Mouse (Mus musculus): ENCODE results near the gene Scn4b. TPM values are rescaled to one million over a fixed set of nuclear protein-coding genes. Genes with fewer than 3 reads are reported as not detected.

Gene Scn4b
- total RNA-seq, 2 experiments from 2014 or later: not detected

- no peak for ATAC-seq (replicated peaks; ENCODE audit: low FRiP score, poor library complexity, severe bottlenecking)
Measured at GRCm38 (mm10) chr9:45122209-45122761, 15.9 kb upstream of the Scn4b start.

GRCm38 (mm10) chr9:45125211-45125610 is 13.0 kb upstream of the Scn4b start:
- no peak for ATAC-seq (replicated peaks; ENCODE audit: low FRiP score, poor library complexity, severe bottlenecking)

DNA sequence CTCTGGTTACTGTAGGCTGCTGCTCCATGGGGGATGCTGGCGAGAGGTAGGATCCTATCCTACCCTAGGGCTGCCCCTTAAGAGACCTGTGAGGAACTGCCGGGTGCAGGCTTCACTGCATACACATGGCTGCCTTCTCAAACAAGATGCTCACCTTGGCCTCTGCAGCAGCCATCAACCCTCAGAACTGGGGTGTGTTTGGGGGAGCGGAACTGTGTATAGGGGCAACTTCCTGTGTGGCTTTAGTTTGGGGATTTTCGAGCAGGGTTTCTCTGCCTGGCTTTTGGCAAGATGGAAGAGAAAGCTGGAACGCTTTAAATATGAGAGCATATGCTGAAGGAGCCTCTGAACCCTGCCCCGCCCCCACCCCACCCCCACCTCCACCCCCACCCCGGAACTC is 11.3 kb upstream of the Scn4b start:
- no peak for ATAC-seq (replicated peaks; ENCODE audit: low FRiP score, poor library complexity, severe bottlenecking)

DNA sequence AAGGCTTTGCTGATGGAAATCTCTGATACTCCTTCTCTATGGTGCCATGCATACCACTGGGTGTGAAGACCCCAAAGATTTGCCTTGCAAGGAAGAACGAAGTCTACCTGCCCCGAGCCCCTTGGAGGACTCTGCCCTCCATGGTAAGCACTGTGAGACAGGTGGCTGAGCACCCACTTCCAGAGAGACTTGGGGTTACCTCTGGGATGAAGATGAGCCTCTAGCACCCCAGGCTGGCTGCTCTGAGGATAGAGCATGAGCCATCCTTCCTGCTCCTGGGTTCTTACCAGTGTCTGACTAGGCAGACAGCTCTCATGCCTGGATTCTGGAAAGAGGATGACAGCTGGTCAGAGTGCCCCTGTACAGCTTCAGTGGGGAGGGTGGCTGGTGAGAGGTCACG is 8.1 kb upstream of the Scn4b start:
- no peak for ATAC-seq (replicated peaks; ENCODE audit: low FRiP score, poor library complexity, severe bottlenecking)

- no peak for ATAC-seq (replicated peaks; ENCODE audit: low FRiP score, poor library complexity, severe bottlenecking)
Measured at GRCm38 (mm10) chr9:45133484-45134310, 4.5 kb upstream of the Scn4b start.

GRCm38 (mm10) chr9:45136442-45137169 is 1.6 kb upstream of the Scn4b start:
- ATAC-seq (replicated peaks; ENCODE audit: low FRiP score, poor library complexity, severe bottlenecking): no peak

- no peak for ATAC-seq (replicated peaks; ENCODE audit: low FRiP score, poor library complexity, severe bottlenecking)
Measured at GRCm38 (mm10) chr9:45139082-45139481, 887 bp downstream of the Scn4b start.

DNA sequence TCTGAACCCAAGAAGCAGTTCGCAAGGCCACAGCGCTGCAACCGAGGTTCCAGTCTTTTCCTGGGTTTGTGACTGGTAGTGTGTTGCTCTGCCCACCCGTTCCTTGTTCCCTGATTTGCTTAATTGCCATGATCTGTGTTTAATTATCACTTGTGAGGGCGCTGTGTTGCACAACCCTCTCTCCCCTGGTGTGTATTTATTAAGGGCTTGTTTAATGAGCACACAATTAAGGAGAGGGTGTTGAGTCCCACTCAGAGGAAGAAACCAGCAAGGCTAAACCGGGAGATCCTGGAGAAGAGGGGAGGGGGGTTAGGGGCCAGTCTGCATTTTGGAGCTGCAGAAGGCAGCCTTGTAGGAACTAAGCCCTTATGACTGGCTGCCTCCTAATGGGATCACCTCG is 2.8 kb downstream of the Scn4b start:
- ATAC-seq (replicated peaks; ENCODE audit: low FRiP score, poor library complexity, severe bottlenecking): no peak

- ATAC-seq (replicated peaks; ENCODE audit: low FRiP score, poor library complexity, severe bottlenecking): no peak
Measured at GRCm38 (mm10) chr9:45142686-45143085, 4.5 kb downstream of the Scn4b start.

GRCm38 (mm10) chr9:45145533-45146266 is 7.5 kb downstream of the Scn4b start:
- no peak for ATAC-seq (replicated peaks; ENCODE audit: low FRiP score, poor library complexity, severe bottlenecking)

GRCm38 (mm10) chr9:45146267-45146597 is 8.0 kb downstream of the Scn4b start:
- ATAC-seq (replicated peaks; ENCODE audit: low FRiP score, poor library complexity, severe bottlenecking): no peak

DNA sequence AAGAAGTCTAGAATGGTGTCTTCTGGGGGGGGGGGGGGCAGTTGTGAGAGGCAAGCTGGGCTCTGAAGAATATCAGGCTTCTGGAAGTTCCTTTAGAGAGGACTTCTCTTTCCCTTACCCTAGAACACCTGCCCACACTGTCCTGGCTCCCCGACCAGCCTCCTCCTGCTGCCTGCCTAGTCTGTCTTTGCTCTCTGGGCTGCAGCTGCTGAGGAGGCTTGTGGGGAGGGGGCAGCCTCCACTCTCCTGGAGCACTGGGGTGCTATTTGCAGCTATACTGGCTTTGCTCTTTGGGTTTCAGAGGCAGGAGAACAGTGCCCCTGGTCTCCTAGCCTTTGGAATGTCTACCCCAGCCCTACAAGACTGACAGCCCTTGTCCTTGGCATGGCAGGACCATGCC is 12.7 kb downstream of the Scn4b start:
- ATAC-seq (replicated peaks; ENCODE audit: low FRiP score, poor library complexity, severe bottlenecking): no peak

DNA sequence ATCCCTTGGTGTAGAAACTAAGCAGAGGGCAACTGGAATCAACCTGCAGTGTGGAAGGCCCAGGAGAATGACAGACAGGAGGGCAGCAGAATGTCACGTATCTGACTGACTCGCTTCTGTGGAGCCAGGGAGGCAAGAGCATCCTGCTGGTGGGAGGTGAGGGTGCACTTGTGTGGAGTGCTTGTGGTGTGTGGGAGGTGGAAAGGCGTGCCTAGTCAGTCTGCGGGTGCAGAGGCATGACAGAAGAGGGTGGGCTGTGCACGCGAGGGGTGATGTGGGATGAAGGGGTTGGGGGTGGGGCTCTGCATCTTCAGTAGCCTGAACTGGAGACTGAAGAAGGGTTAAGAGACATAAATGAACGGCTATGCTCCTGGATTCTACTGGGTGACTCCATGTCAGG is 15.2 kb downstream of the Scn4b start:
- no peak for ATAC-seq (replicated peaks; ENCODE audit: low FRiP score, poor library complexity, severe bottlenecking)

DNA sequence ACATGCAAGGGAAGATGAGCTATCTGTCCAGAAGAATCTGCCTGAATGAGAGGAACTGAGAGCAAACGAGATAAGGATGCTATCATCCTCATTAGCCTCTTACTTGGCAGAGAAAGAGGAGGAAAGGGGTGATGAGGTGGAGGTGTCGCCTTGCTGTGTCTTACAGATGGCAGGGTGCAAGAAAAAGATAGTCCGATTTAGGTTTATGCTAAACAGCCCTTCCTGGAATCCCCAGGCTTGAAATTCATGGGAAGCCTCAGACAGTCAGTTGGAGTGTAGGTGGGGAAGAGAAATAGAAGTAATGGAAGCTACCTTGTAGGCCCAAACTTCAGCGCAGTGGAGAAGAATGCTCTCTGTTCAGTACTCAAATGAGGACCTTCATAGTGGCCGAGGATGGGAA is 29.7 kb downstream of the Scn4b start:
- no peak for ATAC-seq (replicated peaks; ENCODE audit: low FRiP score, poor library complexity, severe bottlenecking)

DNA sequence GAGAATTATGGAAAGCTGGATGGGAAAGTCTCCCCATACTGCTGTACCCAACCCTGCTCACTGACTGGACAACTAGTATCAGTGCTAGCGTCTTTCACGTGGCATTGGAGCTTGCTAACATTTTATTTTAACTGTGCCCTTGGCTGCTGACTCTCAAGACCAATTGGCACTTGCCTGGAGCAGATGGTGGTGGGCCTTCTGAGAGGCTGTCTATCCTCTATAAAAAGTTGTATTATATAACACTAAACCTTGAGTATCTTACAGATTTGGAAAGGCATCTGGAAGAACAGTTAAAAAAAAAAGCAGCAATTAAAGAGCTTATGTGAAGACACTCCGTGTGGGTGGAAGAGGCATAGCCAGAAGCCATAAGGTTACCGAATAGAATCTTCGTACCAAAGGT is 32.0 kb downstream of the Scn4b start:
- ATAC-seq (replicated peaks; ENCODE audit: low FRiP score, poor library complexity, severe bottlenecking): no peak

- no peak for ATAC-seq (replicated peaks; ENCODE audit: low FRiP score, poor library complexity, severe bottlenecking)
Measured at GRCm38 (mm10) chr9:45171073-45171610, 32.9 kb downstream of the Scn4b start.

DNA sequence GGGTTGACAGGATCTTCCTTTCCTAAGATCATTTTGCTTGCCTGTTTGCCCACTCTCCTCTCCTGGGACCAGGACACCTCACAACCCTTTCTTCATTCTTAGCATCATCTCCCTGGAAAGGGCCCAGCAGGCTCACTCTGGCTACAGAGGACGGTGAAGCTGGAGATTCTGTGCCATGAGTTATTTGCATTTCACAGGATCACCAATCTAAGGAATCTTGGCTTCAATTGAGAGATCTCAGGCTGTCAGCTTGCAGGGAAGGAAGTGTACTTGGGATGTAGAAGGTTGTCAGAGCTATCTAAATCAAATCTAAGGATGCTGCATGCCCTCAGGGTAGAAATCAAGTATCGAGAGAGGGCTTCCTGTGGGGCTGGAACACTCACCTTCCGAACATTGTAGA is 35.3 kb downstream of the Scn4b start:
- ATAC-seq (replicated peaks; ENCODE audit: low FRiP score, poor library complexity, severe bottlenecking): no peak

GRCm38 (mm10) chr9:45179282-45179681 is 41.1 kb downstream of the Scn4b start:
- ATAC-seq (replicated peaks; ENCODE audit: low FRiP score, poor library complexity, severe bottlenecking): no peak

DNA sequence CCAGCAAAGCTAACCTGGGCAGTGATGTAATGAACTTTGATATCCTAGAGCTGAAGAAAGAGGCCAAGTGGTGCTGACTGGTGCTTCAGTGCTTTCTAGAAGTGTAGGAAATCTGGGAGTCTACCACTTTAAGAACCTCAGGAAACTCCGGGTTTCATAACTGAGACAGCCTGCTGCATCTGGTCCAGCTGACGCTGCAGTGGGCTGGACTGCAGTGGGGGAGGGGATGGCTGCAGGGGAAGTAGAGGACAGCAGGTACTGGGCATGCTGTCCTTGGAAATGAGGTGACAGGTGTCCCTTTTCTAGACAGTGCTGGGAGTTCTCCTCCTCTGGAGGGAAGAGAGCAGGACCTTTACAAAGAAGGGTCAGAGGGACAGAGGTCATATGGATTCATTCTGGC is 43.6 kb downstream of the Scn4b start, which contains the start of gene BC049352:
TSS of gene BC049352 (plus strand) at position 238 of the 400 bp plus-strand sequence.
- ATAC-seq (replicated peaks; ENCODE audit: low FRiP score, poor library complexity, severe bottlenecking): no peak

DNA sequence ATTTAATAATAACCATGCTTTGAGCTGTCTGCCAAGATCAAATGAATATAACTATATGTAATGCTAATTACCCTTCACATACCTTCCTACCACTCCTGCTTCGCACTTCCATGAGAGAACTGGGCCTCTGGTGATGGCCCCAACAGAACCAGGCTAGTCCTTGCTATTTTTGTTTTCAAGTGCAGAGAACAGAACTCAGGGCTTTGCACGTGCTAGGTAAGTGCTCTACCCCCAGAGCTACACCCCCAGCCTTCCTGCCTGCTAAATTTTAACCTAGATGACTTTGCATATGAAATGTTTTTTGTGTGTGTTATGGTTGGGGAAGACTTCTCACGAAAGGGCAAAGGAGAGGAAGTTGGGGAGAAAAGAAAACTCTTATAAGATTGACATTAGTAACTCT is 44.3 kb downstream of the Scn4b start:
- no peak for ATAC-seq (replicated peaks; ENCODE audit: low FRiP score, poor library complexity, severe bottlenecking)
